Mouse (Mus musculus) embryonic facial prominence, embryonic 14.5 days (tissue): ENCODE data around the gene Dok3. TPM values are rescaled to one million over a fixed set of nuclear protein-coding genes. Genes with fewer than 3 reads are reported as not detected.
A peak's percentile ranks its signal among the peaks of the same experiment; 100 is the strongest.
"Not testable (repeated sequence)": the region's sequence is repeated elsewhere in the genome, so short reads cannot be mapped to it uniquely, and the experiment has no call there.

ENCODE experiments used
- ATAC-seq: fragments of 200-750 bp; cut with Nextera tagmentation; 2 replicates; pipeline ENCODE4 v1.8.0; 2017; ENCODE audit warnings: low read depth, moderate number of reproducible peaks, moderate TSS enrichment
- DNase-seq: peaks from one replicate; pipeline ENCODE4 v3.0.0-alpha.2; 2015; ENCODE audit warnings: low spot score
- H3K27ac ChIP-seq: fragments of 300-500 bp; sonication (generic); replicated peaks from 2 replicates; pipeline ENCODE4 v1.5.1; 2014; ENCODE audit warnings: low read depth, mild to moderate bottlenecking, low read length, moderate library complexity
- H3K27me3 ChIP-seq: fragments of 300-500 bp; sonication (generic); replicated peaks from 2 replicates; pipeline ENCODE4 v1.6.1; 2014; ENCODE audit warnings: low read length; ENCODE audit not compliant: control insufficient read depth, insufficient read depth
- H3K36me3 ChIP-seq: fragments of 300-500 bp; sonication (generic); 2 replicates; pipeline ENCODE4 v1.6.1; 2014; ENCODE audit warnings: low read length, mixed read lengths; ENCODE audit not compliant: control insufficient read depth, insufficient read depth
- H3K4me1 ChIP-seq: fragments of 300-500 bp; sonication (generic); 2 replicates; pipeline ENCODE4 v1.6.1; 2014; ENCODE audit warnings: antibody characterized with exemption, low read length; ENCODE audit not compliant: control insufficient read depth, insufficient read depth
- H3K4me2 ChIP-seq: fragments of 300-500 bp; sonication (generic); 2 replicates; pipeline ENCODE4 v1.6.1; 2014; ENCODE audit warnings: low read depth, mild to moderate bottlenecking, low read length, moderate library complexity, mixed read lengths
- H3K4me3 ChIP-seq: fragments of 300-500 bp; sonication (generic); 2 replicates; pipeline ENCODE4 v1.5.1; 2014; ENCODE audit warnings: low read depth, mild to moderate bottlenecking, low read length
- H3K9ac ChIP-seq: fragments of 300-500 bp; sonication (generic); 2 replicates; pipeline ENCODE4 v1.6.1; 2014; ENCODE audit warnings: low read depth, mild to moderate bottlenecking, low read length, moderate library complexity, mixed read lengths
- H3K9me3 ChIP-seq: fragments of 300-500 bp; sonication (generic); 2 replicates; pipeline ENCODE4 v1.6.1; 2016; ENCODE audit warnings: low read length; ENCODE audit not compliant: control insufficient read depth
- WGBS: fragments of 180-500 bp; shearing (Covaris S2); extraction: QIAGEN DNeasy Blood & Tissue Kit; methylation state at CpG from one replicate; pipeline ENCODE4 v1.1.7; 2014; 5-methylcytosine and 5-hydroxymethylcytosine counted together
- polyA plus RNA-seq: library from polyadenylated mRNA; unstranded; fragments of >200 nt; fragmentation: Nextera tagmentation; extraction: Ambion mirVana; gene quantifications from 2 replicates; pipeline ENCODE4 v1.2.1, GENCODE M21; 2014

The Dok3 gene
- 2.5 and 3.8 TPM in 2 replicates for polyA plus RNA-seq

- no peak within 1 kb of the TSS for H3K4me2 ChIP-seq
- no peak within 1 kb of the TSS for H3K9ac ChIP-seq
- 73% methylated on average over 8 of the region's 8 CpGs for WGBS
- ATAC-seq (no peak), DNase-seq (no peak)
- no peak within 1 kb of the TSS for H3K27ac ChIP-seq
- H3K4me1 ChIP-seq: no peaks in the 10 kb centered on the region
- H3K4me3 ChIP-seq: no peak within 1 kb of the TSS
- no peaks in the 10 kb centered on the region for H3K9me3 ChIP-seq
- H3K27me3 ChIP-seq: no peaks in the 10 kb centered on the region
- H3K36me3 ChIP-seq: peaks cover 50% of the 10 kb centered on the region
Measured at GRCm38 (mm10) chr13:55529198-55529915, at the start of gene Dok3. Gene Dok3, minus strand, starts transcription at chr13:55529296.

- no peak for ATAC-seq
Measured at GRCm38 (mm10) chr13:55578086-55578485, 49.0 kb upstream of the Dok3 start.

GRCm38 (mm10) chr13:55576872-55577271 lies 47.8 kb upstream of the Dok3 start:
- not testable (repeated sequence) for H3K27ac ChIP-seq, ATAC-seq, H3K4me2 ChIP-seq, H3K9ac ChIP-seq, H3K36me3 ChIP-seq, H3K9me3 ChIP-seq, H3K4me3 ChIP-seq, H3K4me1 ChIP-seq, DNase-seq, H3K27me3 ChIP-seq
- 85% methylated on average over 7 of the region's 7 CpGs for WGBS

More at GRCm38 (mm10) chr13:55578086-55578485, 49.0 kb upstream of the Dok3 start:
- WGBS: 73% methylated on average over 4 of the region's 4 CpGs
- DNase-seq: no peak
- no peak overlapping the region for H3K9ac ChIP-seq
- H3K4me2 ChIP-seq: no peak overlapping the region
- no peak overlapping the region for H3K4me3 ChIP-seq
- H3K9me3 ChIP-seq: 0 out of 2 replicates have a peak, but pooled peaks cover 3% of the 10 kb centered on the region
- H3K36me3 ChIP-seq: no peaks in the 10 kb centered on the region
- no peaks in the 10 kb centered on the region for H3K4me1 ChIP-seq
- no peak overlapping the region for H3K27ac ChIP-seq
- no peaks in the 10 kb centered on the region for H3K27me3 ChIP-seq

GRCm38 (mm10) chr13:55575932-55576331 lies 46.8 kb upstream of the Dok3 start:
- no peak overlapping the region for H3K9ac ChIP-seq
- H3K9me3 ChIP-seq: 0 out of 2 replicates have a peak, but pooled peaks cover 3% of the 10 kb centered on the region
- H3K4me2 ChIP-seq: no peak overlapping the region
- no peaks in the 10 kb centered on the region; the same call in 1 of the 2 replicates for H3K4me1 ChIP-seq
- no peak overlapping the region for H3K4me3 ChIP-seq
- no peak for ATAC-seq
- H3K27me3 ChIP-seq: no peaks in the 10 kb centered on the region
- no peak for DNase-seq
- no peak overlapping the region for H3K27ac ChIP-seq
- WGBS: 61% methylated on average over 5 of the region's 5 CpGs
- no peaks in the 10 kb centered on the region for H3K36me3 ChIP-seq

- no peak overlapping the region for H3K4me3 ChIP-seq
- no peak overlapping the region for H3K9ac ChIP-seq
- no peaks in the 10 kb centered on the region for H3K27me3 ChIP-seq
- no peak overlapping the region for H3K4me2 ChIP-seq
- no peak overlapping the region for H3K27ac ChIP-seq
- H3K9me3 ChIP-seq: 0 out of 2 replicates have a peak, but pooled peaks cover 3% of the 10 kb centered on the region
- no peak for ATAC-seq
- 66% methylated on average over 5 of the region's 5 CpGs for WGBS
- H3K36me3 ChIP-seq: no peaks in the 10 kb centered on the region
- peak; percentile 23 for DNase-seq
- peaks cover 2% of the 10 kb centered on the region for H3K4me1 ChIP-seq
Measured at GRCm38 (mm10) chr13:55574321-55574720, 45.2 kb upstream of the Dok3 start.

- Histone ChIP-seq H3K4me2 (no peak within 1 kb of the TSS), H3K9ac (no peak within 1 kb of the TSS), H3K27ac (no peak within 1 kb of the TSS), H3K27me3 (no peaks in the 10 kb centered on the region), H3K4me3 (no peak within 1 kb of the TSS), H3K36me3 (no peaks in the 10 kb centered on the region), H3K9me3 (0 out of 2 replicates have a peak, but pooled peaks cover under 1% of the 10 kb centered on the region), H3K4me1 (peaks cover 6% of the 10 kb centered on the region)
- DNase-seq (no peak), ATAC-seq (no peak)
- WGBS: 96% methylated on average over 2 of the region's 2 CpGs
Measured at GRCm38 (mm10) chr13:55573432-55573831, 44.3 kb upstream of the Dok3 start, which contains the start of gene Tmed9. Gene Tmed9, plus strand, starts transcription at chr13:55573732.

GRCm38 (mm10) chr13:55571977-55572376 lies 42.9 kb upstream of the Dok3 start:
- Histone ChIP-seq H3K4me2 (peak overlapping the region; percentile 95), H3K9me3 (no peaks in the 10 kb centered on the region), H3K4me3 (peak overlapping the region; percentile 95; the same call in 1 of the 2 replicates), H3K27me3 (no peaks in the 10 kb centered on the region), H3K4me1 (peaks cover 6% of the 10 kb centered on the region), H3K36me3 (0 out of 2 replicates have a peak, but pooled peaks cover 2% of the 10 kb centered on the region), H3K27ac (no peak overlapping the region), H3K9ac (peak overlapping the region; percentile 97; the same call in 1 of the 2 replicates)
- no peak for ATAC-seq
- no peak for DNase-seq
- WGBS: 68% methylated on average over 2 of the region's 2 CpGs

GRCm38 (mm10) chr13:55571027-55571751 lies 42.1 kb upstream of the Dok3 start, which contains the start of gene Fam193b:
Gene Fam193b, minus strand, starts transcription at chr13:55571120.
- H3K4me2 ChIP-seq: peak within 1 kb of the TSS; percentile 95
- WGBS: 1% methylated on average over 28 of the region's 47 CpGs
- peak; percentile 92 for ATAC-seq

More at GRCm38 (mm10) chr13:55571027-55571751, 42.1 kb upstream of the Dok3 start, which contains the start of gene Fam193b:
- peaks cover 9% of the 10 kb centered on the region; the same call in 1 of the 2 replicates for H3K36me3 ChIP-seq
- peak within 1 kb of the TSS; percentile 92 for H3K27ac ChIP-seq
- H3K4me3 ChIP-seq: peak within 1 kb of the TSS; percentile 95
- H3K9ac ChIP-seq: peak within 1 kb of the TSS; percentile 97
- DNase-seq: peak; percentile 95
- H3K27me3 ChIP-seq: no peaks in the 10 kb centered on the region
- no peaks in the 10 kb centered on the region for H3K9me3 ChIP-seq
- peaks cover 6% of the 10 kb centered on the region for H3K4me1 ChIP-seq
